Mouse (Mus musculus): Measurements from ENCODE around the gene Glod4.

GRCm38 (mm10) chr11:76135641-76136437, 107.7 kb downstream of the Glod4 start:
- no peak for TF ChIP-seq CTCF (IDR thresholded peaks at IDR 0.05; ENCODE audit: insufficient read depth, low read length)
- no peak for TF ChIP-seq POLR2A (IDR thresholded peaks at IDR 0.05; ENCODE audit: borderline replicate concordance, extremely low read depth, low read depth, low read length)

Measured in lung, adult 2 months (tissue).